Mouse (Mus musculus): Measurements from ENCODE around the gene Vnn3.

- TF ChIP-seq ZC3H11A (IDR thresholded peaks at IDR 0.05; ENCODE audit: borderline replicate concordance, low read depth, low read length): no peak
- no peak for TF ChIP-seq CHD2 (IDR thresholded peaks at IDR 0.05; ENCODE audit: low read depth, low read length)
- no peak for TF ChIP-seq MAFK (IDR thresholded peaks at IDR 0.05; ENCODE audit: insufficient read depth, low read depth, low read length)
- no peak for TF ChIP-seq ZNF384 (IDR thresholded peaks at IDR 0.05; ENCODE audit: low read depth, low read length)
- TF ChIP-seq HCFC1 (IDR thresholded peaks at IDR 0.05; ENCODE audit: borderline replicate concordance, insufficient read depth, low read length): no peak
Measured at GRCm38 (mm10) chr10:23892987-23893386, 41.7 kb downstream of the Vnn3 start.

All from ES-E14 (cell line).